Mouse (Mus musculus): Measurements from ENCODE around the gene Kcnj9. TPM values are rescaled to one million over a fixed set of nuclear protein-coding genes. Genes with fewer than 3 reads are reported as not detected.

Kcnj9 gene
- polyA plus RNA-seq, 1 experiment from 2014 or later: not detected

DNA sequence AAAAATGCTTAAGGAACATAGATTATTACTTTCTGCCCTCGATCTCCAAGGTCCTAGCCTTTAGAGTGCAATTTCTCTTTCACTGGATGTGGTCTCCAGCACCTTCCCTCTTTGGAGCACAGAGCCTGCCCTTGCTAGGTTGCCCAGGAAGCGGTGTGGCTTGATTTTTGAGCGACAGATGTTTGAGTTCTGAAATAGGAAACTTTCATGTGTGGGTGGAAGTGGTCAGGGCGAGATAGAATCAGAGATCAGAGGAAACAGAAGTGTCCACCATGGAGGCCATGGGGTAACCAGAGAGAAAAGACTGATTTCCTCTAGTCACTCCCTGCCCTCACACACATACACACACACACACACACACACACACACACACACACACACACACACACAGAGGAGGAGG is 22.9 kb downstream of the Kcnj9 start:
- no peak overlapping the region for H3K27ac ChIP-seq
- H3K36me3 ChIP-seq: no peaks in the 10 kb centered on the region
- no peak overlapping the region for H3K4me3 ChIP-seq
- H3K9me3 ChIP-seq: no peaks in the 10 kb centered on the region
- 76% methylated on average over 4 of the region's 4 CpGs for WGBS
- H3K27me3 ChIP-seq (ENCODE audit: insufficient read depth, poor library complexity, severe bottlenecking): no peaks in the 10 kb centered on the region
- peaks cover 67% of the 10 kb centered on the region for H3K4me1 ChIP-seq
- DNase-seq (ENCODE audit: low spot score): no peak

DNA sequence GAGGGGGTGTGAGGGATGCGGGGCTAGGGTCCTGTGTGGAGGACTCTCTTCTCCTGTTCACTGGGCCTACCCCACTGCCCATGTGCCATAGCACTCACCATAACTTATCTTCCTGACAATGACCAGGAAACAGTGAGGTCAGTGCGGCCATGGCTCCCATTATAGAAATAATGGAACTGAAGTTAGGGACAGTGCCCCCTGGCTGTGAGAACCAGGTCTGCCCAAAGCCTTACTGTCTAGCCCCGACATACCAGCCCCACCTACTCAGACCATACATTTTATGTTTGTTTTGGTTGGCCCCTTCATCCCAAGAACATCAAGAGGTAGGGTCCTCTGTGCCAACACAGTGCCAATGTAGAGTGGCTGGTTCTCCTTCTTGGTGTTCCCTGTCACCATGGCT is 23.5 kb downstream of the Kcnj9 start:
- no peak overlapping the region for H3K27ac ChIP-seq
- no peaks in the 10 kb centered on the region for H3K9me3 ChIP-seq
- H3K4me3 ChIP-seq: no peak overlapping the region
- no peaks in the 10 kb centered on the region for H3K36me3 ChIP-seq
- no peaks in the 10 kb centered on the region for H3K27me3 ChIP-seq (ENCODE audit: insufficient read depth, poor library complexity, severe bottlenecking)
- peaks cover 68% of the 10 kb centered on the region for H3K4me1 ChIP-seq
- WGBS: 84% methylated on average over 3 of the region's 3 CpGs
- DNase-seq (ENCODE audit: low spot score): no peak

DNA sequence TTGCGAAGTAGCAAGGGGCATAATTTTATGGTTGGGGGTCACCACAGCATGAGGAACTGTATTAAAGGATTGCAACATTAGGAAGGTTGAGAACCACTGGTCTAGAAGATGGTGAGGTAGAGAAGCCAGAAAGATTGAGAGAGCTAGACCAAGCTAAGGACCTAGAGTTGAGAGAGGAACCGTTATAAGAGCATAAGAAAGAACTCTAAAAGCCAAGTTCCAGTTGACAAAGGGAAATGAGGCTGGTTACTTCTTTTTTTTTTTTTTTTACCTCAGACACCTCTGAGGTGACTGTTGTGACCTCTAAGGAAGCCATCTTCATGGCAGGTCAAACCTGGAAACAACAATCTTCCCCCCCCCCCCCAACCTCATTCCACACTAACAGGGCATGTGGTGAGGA is 24.0 kb downstream of the Kcnj9 start:
- Histone ChIP-seq H3K4me3 (no peak overlapping the region), H3K36me3 (no peaks in the 10 kb centered on the region), H3K4me1 (peaks cover 69% of the 10 kb centered on the region), H3K9me3 (no peaks in the 10 kb centered on the region), H3K27ac (no peak overlapping the region), H3K27me3 (ENCODE audit: insufficient read depth, poor library complexity, severe bottlenecking) (no peaks in the 10 kb centered on the region)
- 89% methylated on average over 2 of the region's 2 CpGs for WGBS
- no peak for DNase-seq (ENCODE audit: low spot score)

DNA sequence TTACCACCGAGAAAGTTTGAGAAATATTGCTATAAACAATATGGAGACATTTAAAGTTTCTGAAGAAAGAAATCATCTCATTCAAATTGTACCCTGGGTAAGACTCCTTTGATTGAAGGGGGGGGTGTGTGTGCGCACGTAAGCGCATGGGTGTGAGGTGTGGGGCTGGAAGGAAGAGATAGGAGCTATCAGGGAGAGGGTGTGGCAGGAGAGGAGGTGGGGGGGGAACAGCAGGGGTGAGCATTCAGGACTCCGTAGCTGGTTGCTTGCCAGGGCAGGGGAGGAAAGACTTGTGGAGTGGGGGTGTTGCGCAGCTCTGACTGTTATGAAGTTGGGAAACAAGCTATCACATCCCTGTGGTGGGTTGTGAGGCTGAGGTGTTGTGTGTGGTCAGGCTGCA is 24.7 kb downstream of the Kcnj9 start:
- Histone ChIP-seq H3K4me3 (no peak overlapping the region), H3K27ac (no peak overlapping the region), H3K36me3 (no peaks in the 10 kb centered on the region), H3K27me3 (ENCODE audit: insufficient read depth, poor library complexity, severe bottlenecking) (no peaks in the 10 kb centered on the region), H3K9me3 (no peaks in the 10 kb centered on the region), H3K4me1 (peaks cover 70% of the 10 kb centered on the region)
- no peak for DNase-seq (ENCODE audit: low spot score)
- WGBS: 36% methylated on average over 6 of the region's 6 CpGs

DNA sequence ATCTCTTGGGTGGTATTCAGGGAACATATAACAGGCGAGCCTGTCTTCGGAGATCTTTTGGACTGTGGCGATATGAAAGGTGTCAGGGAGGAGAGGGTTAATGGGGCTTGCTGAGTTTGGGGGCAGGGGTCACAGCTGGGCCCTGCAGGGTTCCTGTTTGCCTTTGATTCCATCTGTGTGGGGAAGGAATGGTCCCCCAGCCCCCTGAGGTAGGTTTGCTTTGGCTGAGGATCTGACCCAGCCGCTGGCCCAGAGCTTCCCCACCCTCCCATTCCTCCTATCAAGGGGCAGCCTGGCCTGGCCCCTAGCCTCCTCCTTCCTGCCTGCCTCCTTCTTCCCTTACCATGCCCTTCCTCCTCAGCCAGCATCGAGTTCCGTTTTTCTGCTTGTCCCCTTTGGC is 26.3 kb downstream of the Kcnj9 start:
- no peaks in the 10 kb centered on the region for H3K36me3 ChIP-seq
- H3K4me1 ChIP-seq: peaks cover 77% of the 10 kb centered on the region
- 22% methylated on average over 6 of the region's 6 CpGs for WGBS
- no peak overlapping the region for H3K4me3 ChIP-seq
- no peaks in the 10 kb centered on the region for H3K9me3 ChIP-seq
- DNase-seq (ENCODE audit: low spot score): no peak
- peak overlapping the region; percentile 60 for H3K27ac ChIP-seq
- H3K27me3 ChIP-seq (ENCODE audit: insufficient read depth, poor library complexity, severe bottlenecking): no peaks in the 10 kb centered on the region

DNA sequence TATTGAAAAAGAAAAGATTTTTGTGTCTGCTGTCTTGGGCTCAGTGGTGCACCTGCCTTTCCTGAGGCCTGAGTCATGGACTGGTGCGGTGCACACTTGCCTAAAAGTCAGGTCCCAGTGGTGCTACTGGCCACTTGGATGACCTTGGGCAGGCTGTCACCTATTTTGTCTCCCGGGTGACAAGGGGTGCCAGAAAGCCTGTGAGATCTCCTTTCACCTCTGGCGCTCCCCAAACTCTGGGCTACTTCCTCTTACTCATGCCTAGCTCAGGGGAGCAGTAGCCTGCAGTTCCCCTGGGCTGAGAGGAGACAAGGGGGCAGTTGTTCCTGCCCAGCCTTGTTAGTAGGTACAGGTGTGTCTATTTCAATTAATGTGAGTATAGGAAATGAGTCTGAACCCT is 26.8 kb downstream of the Kcnj9 start:
- DNase-seq (ENCODE audit: low spot score): no peak
- H3K36me3 ChIP-seq: no peaks in the 10 kb centered on the region
- 53% methylated on average over 3 of the region's 3 CpGs for WGBS
- no peaks in the 10 kb centered on the region for H3K27me3 ChIP-seq (ENCODE audit: insufficient read depth, poor library complexity, severe bottlenecking)
- no peak overlapping the region for H3K27ac ChIP-seq
- H3K9me3 ChIP-seq: no peaks in the 10 kb centered on the region
- H3K4me1 ChIP-seq: peaks cover 81% of the 10 kb centered on the region
- H3K4me3 ChIP-seq: no peak overlapping the region

DNA sequence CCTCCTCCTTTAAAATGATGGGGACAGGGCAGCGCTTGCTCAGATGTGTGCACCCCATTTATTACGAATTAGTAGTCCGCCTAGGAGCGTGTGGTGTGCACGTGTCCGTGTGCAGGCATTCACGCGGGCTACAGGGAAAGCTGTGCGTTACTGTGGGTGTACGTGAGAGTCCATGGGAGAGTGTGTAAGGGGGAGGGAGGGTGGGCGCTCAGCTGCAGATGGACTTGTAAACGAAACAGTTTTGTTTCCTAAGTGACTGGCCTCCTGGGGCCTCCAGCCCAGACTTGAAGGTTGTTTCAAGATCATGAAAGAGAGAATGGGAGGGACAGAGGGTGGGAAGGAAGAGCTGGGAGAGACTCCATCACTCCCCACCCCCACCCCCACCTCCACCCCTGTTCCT is 27.9 kb downstream of the Kcnj9 start:
- H3K4me3 ChIP-seq: no peak overlapping the region
- peak overlapping the region; percentile 89 for H3K27ac ChIP-seq
- DNase-seq (ENCODE audit: low spot score): no peak
- H3K4me1 ChIP-seq: peaks cover 87% of the 10 kb centered on the region
- 52% methylated on average over 12 of the region's 12 CpGs for WGBS
- no peaks in the 10 kb centered on the region for H3K36me3 ChIP-seq
- no peaks in the 10 kb centered on the region for H3K9me3 ChIP-seq
- H3K27me3 ChIP-seq (ENCODE audit: insufficient read depth, poor library complexity, severe bottlenecking): no peaks in the 10 kb centered on the region; the same call in 1 of the 2 replicates

DNA sequence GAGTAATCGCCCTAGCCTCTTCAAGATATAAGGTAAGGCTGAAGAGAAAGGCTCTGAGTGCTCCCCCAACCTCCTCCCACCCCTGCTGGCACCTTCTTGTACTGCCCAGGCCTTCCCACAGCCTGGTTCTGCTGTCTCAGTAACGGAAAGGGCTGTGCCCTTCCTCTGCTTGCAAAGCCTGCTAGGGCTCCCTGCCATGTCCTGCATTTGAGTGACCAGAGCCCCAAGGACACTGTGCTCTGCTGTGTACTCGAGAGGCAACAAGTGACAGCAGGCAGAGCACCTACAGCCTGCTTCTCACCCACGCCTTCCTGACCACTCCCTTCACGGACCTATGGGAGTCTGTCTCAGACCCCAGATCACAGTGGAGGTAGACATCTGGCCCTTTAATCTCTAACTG is 28.9 kb downstream of the Kcnj9 start:
- no peak for DNase-seq (ENCODE audit: low spot score)
- Histone ChIP-seq H3K4me3 (no peak overlapping the region), H3K9me3 (no peaks in the 10 kb centered on the region), H3K36me3 (no peaks in the 10 kb centered on the region), H3K27me3 (ENCODE audit: insufficient read depth, poor library complexity, severe bottlenecking) (no peaks in the 10 kb centered on the region; the same call in 1 of the 2 replicates), H3K27ac (peak overlapping the region; percentile 89), H3K4me1 (peaks cover 87% of the 10 kb centered on the region)
- 44% methylated on average over 5 of the region's 5 CpGs for WGBS

DNA sequence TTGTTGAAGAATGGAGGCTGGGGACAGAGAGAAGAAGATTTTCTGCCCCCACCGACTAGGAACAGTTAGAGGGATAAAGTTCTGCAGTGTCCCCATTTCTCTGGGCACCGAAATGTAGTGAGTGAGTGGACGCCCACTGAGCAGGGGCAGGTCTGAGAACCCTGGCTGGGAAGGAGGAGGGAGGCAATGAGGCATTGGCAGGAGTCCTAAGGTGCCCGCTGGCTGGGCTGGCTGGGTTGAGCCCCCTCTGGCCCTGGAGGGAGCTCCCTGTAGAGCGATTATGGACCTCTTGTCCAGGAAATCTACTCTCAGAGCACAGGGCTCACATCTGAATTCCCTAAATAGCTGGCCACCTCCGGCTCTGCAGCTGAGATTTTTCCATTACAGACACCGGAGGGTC is 29.6 kb downstream of the Kcnj9 start:
- H3K4me1 ChIP-seq: peaks cover 82% of the 10 kb centered on the region
- DNase-seq (ENCODE audit: low spot score): no peak
- H3K4me3 ChIP-seq: 0 out of 2 replicates have a peak overlapping the region, but pooled peaks have one; percentile 3
- 44% methylated on average over 7 of the region's 7 CpGs for WGBS
- no peaks in the 10 kb centered on the region for H3K9me3 ChIP-seq
- no peaks in the 10 kb centered on the region; the same call in 1 of the 2 replicates for H3K27me3 ChIP-seq (ENCODE audit: insufficient read depth, poor library complexity, severe bottlenecking)
- peak overlapping the region; percentile 89 for H3K27ac ChIP-seq
- H3K36me3 ChIP-seq: no peaks in the 10 kb centered on the region

DNA sequence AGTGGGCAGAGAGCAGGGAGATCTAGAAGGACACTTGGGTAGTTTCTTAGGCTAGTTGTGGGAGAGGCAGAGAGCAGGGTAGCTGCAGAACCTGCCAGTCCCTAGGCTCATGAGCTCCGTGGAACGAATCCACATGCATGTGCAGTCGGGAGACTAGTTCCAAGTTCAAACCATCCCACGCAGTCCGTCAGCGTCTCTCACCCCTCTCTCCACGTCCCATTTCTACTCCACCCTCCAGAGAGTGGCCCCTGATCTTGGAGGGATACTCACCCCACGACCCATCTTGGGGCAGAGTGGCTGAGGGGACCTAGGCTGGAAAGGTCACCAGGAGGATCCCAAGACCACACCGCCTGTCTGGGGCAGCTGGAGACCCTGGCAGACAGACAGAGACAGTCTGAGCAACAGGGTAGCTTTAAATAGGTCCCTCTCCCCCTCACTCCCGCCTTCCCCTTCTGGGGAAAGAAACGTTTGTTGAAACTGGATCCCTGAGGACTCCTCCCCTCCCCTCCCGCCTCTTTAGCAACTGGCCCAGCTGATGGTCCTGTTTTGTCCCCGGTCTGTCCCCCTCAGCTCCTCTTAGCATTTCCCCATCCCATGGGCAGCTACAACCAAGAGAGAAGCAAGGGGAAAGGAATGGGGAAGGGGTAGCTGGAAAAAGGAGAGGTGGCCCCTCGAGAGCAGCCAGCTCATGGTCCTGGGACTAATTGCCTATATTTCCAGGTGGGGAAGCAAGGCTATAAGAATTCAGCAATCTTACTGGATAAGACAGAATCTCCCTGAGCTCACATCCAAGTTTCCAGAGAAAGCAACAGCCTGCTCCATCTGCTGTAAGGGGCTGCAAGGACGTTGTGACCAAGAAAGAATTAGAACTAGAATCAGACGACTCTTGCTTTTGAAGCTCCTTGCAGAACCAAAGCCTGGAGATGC is 31.2 kb downstream of the Kcnj9 start, which contains the start of gene Atp1a2:
Gene Atp1a2, minus strand, starts transcription at position 454 of the 927 bp plus-strand sequence.
- DNase-seq (ENCODE audit: low spot score): no peak
- H3K27me3 ChIP-seq (ENCODE audit: insufficient read depth, poor library complexity, severe bottlenecking): no peaks in the 10 kb centered on the region; the same call in 1 of the 2 replicates
- H3K4me1 ChIP-seq: peaks cover 72% of the 10 kb centered on the region
- 6% methylated on average over 16 of the region's 16 CpGs for WGBS
- H3K27ac ChIP-seq: peak within 1 kb of the TSS; percentile 89
- H3K9me3 ChIP-seq: no peaks in the 10 kb centered on the region
- H3K4me3 ChIP-seq: peak within 1 kb of the TSS; percentile 56
- peaks cover 3% of the 10 kb centered on the region; the same call in 1 of the 2 replicates for H3K36me3 ChIP-seq

DNA sequence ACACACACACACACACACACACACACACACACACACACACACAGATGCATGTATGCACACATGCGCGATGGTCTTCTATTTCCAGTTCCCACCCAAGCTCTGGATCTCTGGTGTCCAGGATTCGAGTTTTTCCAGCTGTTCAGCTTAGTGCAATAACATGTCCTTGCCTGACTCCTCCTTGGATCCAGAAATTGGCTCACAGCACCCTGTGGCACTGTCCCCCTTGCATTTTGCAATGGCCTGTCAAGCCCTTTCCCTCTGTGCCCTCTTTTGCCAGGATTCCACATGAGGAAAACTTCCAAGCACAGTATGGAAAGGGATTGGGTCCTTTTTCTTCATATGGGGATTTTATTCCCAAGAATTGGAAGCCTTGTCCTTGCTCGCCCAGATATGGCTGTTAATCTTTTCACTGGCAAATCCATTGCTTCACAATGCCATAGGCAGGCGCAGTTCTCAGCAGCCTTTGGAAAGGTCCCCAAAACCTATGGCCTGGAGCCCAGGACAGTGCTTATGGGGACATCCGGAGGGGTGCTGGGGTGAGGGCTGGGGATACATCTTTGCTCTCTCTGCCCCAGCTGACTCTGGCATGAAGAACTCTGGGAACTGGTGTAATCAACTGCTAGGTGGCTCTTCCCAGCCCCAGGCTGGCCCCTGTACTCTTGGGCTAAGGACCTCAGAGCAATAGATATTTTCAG is 32.2 kb downstream of the Kcnj9 start:
- H3K9me3 ChIP-seq: no peaks in the 10 kb centered on the region
- DNase-seq (ENCODE audit: low spot score): no peak
- no peaks in the 10 kb centered on the region; the same call in 1 of the 2 replicates for H3K27me3 ChIP-seq (ENCODE audit: insufficient read depth, poor library complexity, severe bottlenecking)
- peaks cover 3% of the 10 kb centered on the region; the same call in 1 of the 2 replicates for H3K36me3 ChIP-seq
- peak overlapping the region; percentile 56 for H3K4me3 ChIP-seq
- H3K4me1 ChIP-seq: peaks cover 64% of the 10 kb centered on the region
- peak overlapping the region; percentile 89 for H3K27ac ChIP-seq
- 74% methylated on average over 6 of the region's 6 CpGs for WGBS

DNA sequence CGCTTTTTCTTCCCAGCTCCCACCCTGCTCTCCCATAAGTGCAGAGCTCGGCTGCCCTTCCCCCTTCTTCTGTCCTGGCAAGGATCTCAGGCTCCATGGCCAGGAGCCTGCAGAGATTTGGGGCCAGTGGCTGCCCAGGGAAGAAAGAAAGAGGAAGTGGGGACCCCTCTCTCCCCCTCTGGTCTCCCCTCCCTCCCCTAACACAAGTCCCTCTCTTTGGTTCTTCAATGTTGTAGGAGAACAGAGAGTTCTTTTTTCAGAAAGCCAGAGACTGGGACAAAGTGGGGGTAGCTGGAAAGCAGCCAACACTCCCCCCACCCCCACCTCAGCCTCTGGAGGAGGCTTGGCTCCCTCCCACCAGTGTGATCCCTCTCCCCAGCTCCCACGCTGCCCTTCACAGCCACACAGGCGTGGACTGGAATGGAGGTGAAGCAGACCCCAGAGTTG is 33.3 kb downstream of the Kcnj9 start:
- Histone ChIP-seq H3K4me3 (peak overlapping the region; percentile 56; the same call in 1 of the 2 replicates), H3K27ac (peak overlapping the region; percentile 89), H3K4me1 (peaks cover 53% of the 10 kb centered on the region), H3K27me3 (ENCODE audit: insufficient read depth, poor library complexity, severe bottlenecking) (no peaks in the 10 kb centered on the region; the same call in 1 of the 2 replicates), H3K9me3 (no peaks in the 10 kb centered on the region), H3K36me3 (peaks cover 13% of the 10 kb centered on the region; the same call in 1 of the 2 replicates)
- WGBS: 43% methylated on average over 4 of the region's 4 CpGs
- no peak for DNase-seq (ENCODE audit: low spot score)

DNA sequence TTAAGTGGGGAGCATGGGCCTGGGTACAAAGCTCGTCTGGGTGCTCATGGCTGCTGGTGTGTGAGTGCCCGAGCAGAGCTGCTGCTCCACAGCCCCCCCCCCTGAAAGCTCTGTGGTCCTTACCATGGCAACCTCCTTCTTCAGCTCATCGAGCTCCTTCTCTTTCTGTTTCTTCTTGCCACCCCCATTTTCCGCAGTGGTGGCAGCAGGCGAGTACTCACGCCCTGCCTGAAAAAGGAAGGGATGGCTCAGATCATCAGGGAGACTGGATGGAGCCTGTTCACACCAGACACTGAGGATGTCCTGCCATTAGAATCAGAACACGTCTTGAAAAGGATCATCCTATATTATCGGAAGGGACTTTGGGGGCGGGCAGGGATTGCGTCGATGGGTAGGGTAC is 35.7 kb downstream of the Kcnj9 start:
- Histone ChIP-seq H3K4me3 (no peak overlapping the region), H3K27me3 (ENCODE audit: insufficient read depth, poor library complexity, severe bottlenecking) (no peaks in the 10 kb centered on the region; the same call in 1 of the 2 replicates), H3K9me3 (no peaks in the 10 kb centered on the region), H3K27ac (no peak overlapping the region), H3K4me1 (peaks cover 30% of the 10 kb centered on the region), H3K36me3 (peaks cover 31% of the 10 kb centered on the region)
- no peak for DNase-seq (ENCODE audit: low spot score)
- WGBS: 87% methylated on average over 11 of the region's 11 CpGs

Data from heart, embryonic 10.5 days (tissue).